Mouse (Mus musculus) midbrain, embryonic 16.5 days (tissue): ENCODE data around the gene Abi1. TPM values are rescaled to one million over a fixed set of nuclear protein-coding genes. Genes with fewer than 3 reads are reported as not detected.

Experiments used
- ATAC-seq: fragments of 200-750 bp; cut with Nextera tagmentation; 2 replicates; pipeline ENCODE4 v1.8.0; 2017; ENCODE audit warnings: moderate TSS enrichment
- H3K27ac ChIP-seq: fragments of 300-500 bp; sonication (generic); 2 replicates; pipeline ENCODE4 v1.5.1; 2014; ENCODE audit warnings: mild to moderate bottlenecking, low read length, mixed read lengths
- H3K27me3 ChIP-seq: fragments of 300-500 bp; sonication (generic); 2 replicates; pipeline ENCODE4 v1.6.1; 2014; ENCODE audit warnings: low read depth, low read length, mixed read lengths; ENCODE audit not compliant: control insufficient read depth, insufficient read depth
- H3K36me3 ChIP-seq: fragments of 300-500 bp; sonication (generic); 2 replicates; pipeline ENCODE4 v1.6.1; 2014; ENCODE audit warnings: mild to moderate bottlenecking, low read length, moderate library complexity, mixed read lengths; ENCODE audit not compliant: control insufficient read depth, insufficient read depth
- H3K4me1 ChIP-seq: fragments of 300-500 bp; sonication (generic); 2 replicates; pipeline ENCODE4 v1.6.1; 2014; ENCODE audit warnings: mild to moderate bottlenecking, low read length, mixed read lengths; ENCODE audit not compliant: control insufficient read depth, insufficient read depth
- H3K4me2 ChIP-seq: fragments of 300-500 bp; sonication (generic); 2 replicates; pipeline ENCODE4 v1.6.1; 2014; ENCODE audit warnings: mild to moderate bottlenecking, low read length, mixed read lengths
- H3K4me3 ChIP-seq: fragments of 300-500 bp; sonication (generic); 2 replicates; pipeline ENCODE4 v1.5.1; 2014; ENCODE audit warnings: low read depth, mild to moderate bottlenecking, low read length, moderate library complexity, mixed read lengths
- H3K9ac ChIP-seq: fragments of 300-500 bp; sonication (generic); 2 replicates; pipeline ENCODE4 v1.6.1; 2014; ENCODE audit warnings: low read depth, low read length, mixed read lengths
- H3K9me3 ChIP-seq: fragments of 300-500 bp; sonication (generic); replicated peaks from 2 replicates; pipeline ENCODE4 v1.6.1; 2014; ENCODE audit warnings: mild to moderate bottlenecking, low read length, mixed read lengths; ENCODE audit not compliant: control insufficient read depth, poor library complexity, severe bottlenecking
- WGBS: fragments of 180-500 bp; shearing (Covaris S2); extraction: QIAGEN DNeasy Blood & Tissue Kit; methylation state at CpG from one replicate; pipeline ENCODE4 v1.1.7; 2014; 5-methylcytosine and 5-hydroxymethylcytosine counted together
- polyA plus RNA-seq: library from polyadenylated mRNA; unstranded; fragments of >200 nt; fragmentation: Nextera tagmentation; extraction: Ambion mirVana; gene quantifications from 2 replicates; pipeline ENCODE4 v1.2.1, GENCODE M21; 2015

Gene Abi1
- polyA plus RNA-seq, 1 experiment from 2014 or later = 71.2 TPM

- Histone ChIP-seq H3K4me1 (peaks cover under 1% of the 10 kb centered on the region; the same call in 1 of the 2 replicates), H3K27ac (no peak overlapping the region), H3K9me3 (no peaks in the 10 kb centered on the region), H3K9ac (no peak overlapping the region), H3K4me3 (no peak overlapping the region), H3K4me2 (no peak overlapping the region), H3K36me3 (no peaks in the 10 kb centered on the region; the same call in 1 of the 2 replicates), H3K27me3 (no peaks in the 10 kb centered on the region)
- 44% methylated on average over 3 of the region's 3 CpGs for WGBS
- ATAC-seq = no peak
Observed at GRCm38 (mm10) chr2:23002637-23003036, 37.4 kb downstream of the Abi1 start.

GRCm38 (mm10) chr2:22999620-23000019 is 40.4 kb downstream of the Abi1 start:
- Histone ChIP-seq H3K27me3 (no peaks in the 10 kb centered on the region), H3K4me3 (no peak overlapping the region), H3K4me1 (peaks cover 4% of the 10 kb centered on the region; the same call in 1 of the 2 replicates), H3K27ac (no peak overlapping the region), H3K4me2 (no peak overlapping the region), H3K36me3 (no peaks in the 10 kb centered on the region), H3K9ac (no peak overlapping the region), H3K9me3 (no peaks in the 10 kb centered on the region)
- ATAC-seq = no peak
- 89% methylated on average over 1 of the region's 1 CpGs for WGBS

- Histone ChIP-seq H3K4me1 (peaks cover 4% of the 10 kb centered on the region; the same call in 1 of the 2 replicates), H3K4me3 (no peak overlapping the region), H3K4me2 (no peak overlapping the region), H3K9me3 (no peaks in the 10 kb centered on the region), H3K9ac (no peak overlapping the region), H3K27me3 (no peaks in the 10 kb centered on the region), H3K36me3 (no peaks in the 10 kb centered on the region), H3K27ac (no peak overlapping the region)
- ATAC-seq = no peak
- 85% methylated on average over 2 of the region's 2 CpGs for WGBS
Observed at GRCm38 (mm10) chr2:22998804-22999203, 41.2 kb downstream of the Abi1 start.

DNA sequence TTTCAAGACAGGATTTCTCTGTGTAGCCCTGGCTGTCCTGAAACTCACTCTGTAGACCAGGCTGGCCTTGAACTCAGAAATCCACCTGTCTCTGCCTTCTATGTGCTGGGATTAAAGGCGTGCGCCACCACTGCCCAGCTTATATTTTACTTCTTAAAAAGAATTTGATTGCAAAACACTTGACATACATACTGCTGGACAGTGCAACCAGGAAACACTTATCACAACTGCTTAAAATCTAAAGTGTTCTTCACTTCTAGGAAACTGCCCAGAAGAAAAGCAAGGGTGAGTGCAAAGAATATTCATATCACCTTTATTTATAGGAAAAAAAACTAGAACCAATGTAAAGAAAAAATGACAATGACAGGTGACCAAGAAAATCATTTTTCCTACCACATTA is 42.0 kb downstream of the Abi1 start:
- H3K27ac ChIP-seq = no peak overlapping the region
- H3K9ac ChIP-seq = no peak overlapping the region
- H3K4me2 ChIP-seq = no peak overlapping the region
- no peaks in the 10 kb centered on the region for H3K9me3 ChIP-seq
- H3K4me3 ChIP-seq = no peak overlapping the region
- 84% methylated on average over 2 of the region's 2 CpGs for WGBS
- peaks cover 4% of the 10 kb centered on the region; the same call in 1 of the 2 replicates for H3K4me1 ChIP-seq
- ATAC-seq = no peak
- no peaks in the 10 kb centered on the region for H3K36me3 ChIP-seq
- H3K27me3 ChIP-seq = no peaks in the 10 kb centered on the region

- Histone ChIP-seq H3K4me3 (no peak overlapping the region), H3K9me3 (no peaks in the 10 kb centered on the region), H3K27me3 (no peaks in the 10 kb centered on the region), H3K4me2 (no peak overlapping the region), H3K9ac (no peak overlapping the region), H3K27ac (no peak overlapping the region), H3K4me1 (peaks cover 4% of the 10 kb centered on the region; the same call in 1 of the 2 replicates), H3K36me3 (no peaks in the 10 kb centered on the region)
- ATAC-seq = no peak
Observed at GRCm38 (mm10) chr2:22996071-22996470, 44.0 kb downstream of the Abi1 start.

- WGBS = 47% methylated on average over 2 of the region's 2 CpGs
Observed at GRCm38 (mm10) chr2:22985973-22986657, 53.9 kb downstream of the Abi1 start.

DNA sequence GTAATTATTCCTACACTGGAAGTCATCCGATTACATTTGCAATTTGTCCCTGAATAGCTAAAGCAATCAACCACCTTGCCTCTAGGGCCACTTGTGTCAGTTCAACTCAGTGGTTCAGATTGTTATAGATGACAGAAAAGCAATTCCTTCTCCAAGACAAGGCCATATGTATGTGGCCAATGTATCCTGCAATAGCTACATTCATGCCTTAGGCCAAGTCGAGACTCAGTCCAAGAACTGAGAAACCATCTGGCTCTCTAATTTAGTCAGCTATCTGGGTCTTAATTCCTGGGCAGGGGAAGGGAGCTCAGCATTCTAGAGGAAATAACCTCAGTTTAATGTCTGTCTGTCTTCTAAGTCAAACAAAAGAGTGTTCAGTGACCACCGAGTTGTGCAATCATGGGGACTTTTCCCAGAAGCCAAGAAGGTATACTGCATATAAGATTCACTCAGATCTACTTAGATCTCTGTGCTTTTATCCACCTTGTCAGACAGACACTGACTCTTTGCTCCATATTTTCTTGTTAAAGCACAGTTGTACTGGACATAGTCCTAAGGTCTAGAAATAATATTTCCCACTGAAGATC is 62.6 kb downstream of the Abi1 start:
- Histone ChIP-seq H3K4me2 (no peak overlapping the region), H3K36me3 (no peaks in the 10 kb centered on the region), H3K9ac (no peak overlapping the region), H3K9me3 (no peaks in the 10 kb centered on the region), H3K4me3 (no peak overlapping the region), H3K4me1 (no peaks in the 10 kb centered on the region), H3K27ac (no peak overlapping the region), H3K27me3 (no peaks in the 10 kb centered on the region)
- ATAC-seq = 0 out of 2 replicates have a peak, but pooled peaks have one; percentile 39
- WGBS = 71% methylated on average over 3 of the region's 3 CpGs

More at GRCm38 (mm10) chr2:22985973-22986657, 53.9 kb downstream of the Abi1 start:
- Histone ChIP-seq H3K27ac (peak overlapping the region; percentile 59), H3K9ac (no peak overlapping the region), H3K4me3 (no peak overlapping the region), H3K9me3 (no peaks in the 10 kb centered on the region), H3K4me2 (no peak overlapping the region), H3K4me1 (peaks cover 5% of the 10 kb centered on the region), H3K36me3 (no peaks in the 10 kb centered on the region), H3K27me3 (no peaks in the 10 kb centered on the region)
- ATAC-seq = peak; percentile 61; the same call in 1 of the 2 replicates

- 95% methylated on average over 3 of the region's 3 CpGs for WGBS
Observed at GRCm38 (mm10) chr2:22962970-22963369, 77.1 kb downstream of the Abi1 start.

GRCm38 (mm10) chr2:22962242-22962641 is 77.8 kb downstream of the Abi1 start:
- no peak for ATAC-seq
- Histone ChIP-seq H3K36me3 (no peaks in the 10 kb centered on the region), H3K9ac (no peak overlapping the region), H3K27me3 (no peaks in the 10 kb centered on the region), H3K4me2 (no peak overlapping the region), H3K27ac (no peak overlapping the region), H3K9me3 (no peaks in the 10 kb centered on the region), H3K4me1 (no peaks in the 10 kb centered on the region), H3K4me3 (no peak overlapping the region)
- 97% methylated on average over 8 of the region's 8 CpGs for WGBS

More at GRCm38 (mm10) chr2:22962970-22963369, 77.1 kb downstream of the Abi1 start:
- H3K4me2 ChIP-seq = no peak overlapping the region
- no peak overlapping the region for H3K4me3 ChIP-seq
- H3K36me3 ChIP-seq = no peaks in the 10 kb centered on the region
- no peaks in the 10 kb centered on the region for H3K4me1 ChIP-seq
- H3K9me3 ChIP-seq = no peaks in the 10 kb centered on the region
- no peaks in the 10 kb centered on the region for H3K27me3 ChIP-seq
- no peak overlapping the region for H3K9ac ChIP-seq
- no peak for ATAC-seq
- H3K27ac ChIP-seq = no peak overlapping the region
